Mouse (Mus musculus): ENCODE measurements around the gene Wfdc5.

DNA sequence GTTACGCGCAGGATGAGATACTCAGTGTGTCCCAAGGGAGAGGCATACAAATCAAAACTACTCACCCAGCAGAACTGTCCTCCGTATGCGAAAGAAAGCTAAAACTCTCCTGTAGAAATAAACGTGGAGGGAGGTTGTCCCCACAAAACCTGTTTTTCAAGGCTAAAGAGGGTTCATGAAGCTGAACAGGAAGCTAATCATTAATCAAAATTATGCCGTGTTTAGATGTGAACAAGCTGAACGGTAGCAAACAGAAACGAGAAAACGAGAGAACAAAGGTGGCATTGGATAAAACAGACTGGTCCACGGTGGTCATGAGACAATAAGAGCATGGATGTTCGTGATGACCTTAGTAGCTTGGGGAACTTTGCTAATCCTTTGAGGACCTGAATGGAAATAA is 39.0 kb upstream of the Wfdc5 start, which contains the start of gene Wfdc15b:
- TF ChIP-seq POLR2A (IDR thresholded peaks at IDR 0.05; ENCODE audit: borderline replicate concordance, insufficient read depth, low read length) (no peak), CTCF (IDR thresholded peaks at IDR 0.05; ENCODE audit: borderline replicate concordance, insufficient read depth, low read depth, low read length) (no peak)
